Mouse (Mus musculus): Measurements from ENCODE around the gene Krt33b. TPM values are rescaled to one million over a fixed set of nuclear protein-coding genes. Genes with fewer than 3 reads are reported as not detected.

Gene Krt33b
- total RNA-seq, 2 experiments from 2014 or later: not detected

GRCm38 (mm10) chr11:99993620-99994383 is 35.9 kb downstream of the Krt33b start, which contains the start of gene Krtap17-1:
Gene Krtap17-1, minus strand, starts transcription at chr11:99993994.
- DNase-seq (ENCODE audit: low spot score in 2 of 2): no peak

- DNase-seq (ENCODE audit: low spot score in 2 of 2): no peak
These were observed 39.1 kb downstream of the Krt33b start for GRCm38 (mm10) chr11:99990571-99990970.

DNA sequence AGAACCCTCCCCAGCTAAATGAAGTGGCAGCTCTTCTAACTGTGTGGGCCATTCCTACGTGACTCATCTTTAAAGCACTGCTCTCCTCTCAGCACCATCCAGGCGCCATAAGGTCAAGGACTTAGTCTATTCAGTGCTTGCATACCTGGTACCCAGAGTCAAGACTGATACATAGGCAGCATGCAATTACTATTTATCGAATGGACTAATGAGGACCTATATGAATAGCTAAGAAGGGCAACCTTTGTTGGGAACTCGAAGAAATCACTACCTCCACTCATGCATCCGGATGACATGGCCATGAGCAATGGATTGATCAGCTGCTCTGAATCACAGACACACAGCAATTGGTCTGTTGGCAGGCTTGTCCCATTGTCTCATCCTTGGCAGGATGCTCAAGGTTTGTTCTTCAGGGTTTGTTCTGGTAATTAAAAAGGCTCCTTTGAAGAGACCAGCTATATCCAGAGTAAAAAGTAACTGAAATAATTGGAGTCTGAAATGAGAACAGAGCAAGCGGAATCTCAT is 39.7 kb downstream of the Krt33b start:
- no peak for DNase-seq (ENCODE audit: low spot score in 2 of 2)

DNA sequence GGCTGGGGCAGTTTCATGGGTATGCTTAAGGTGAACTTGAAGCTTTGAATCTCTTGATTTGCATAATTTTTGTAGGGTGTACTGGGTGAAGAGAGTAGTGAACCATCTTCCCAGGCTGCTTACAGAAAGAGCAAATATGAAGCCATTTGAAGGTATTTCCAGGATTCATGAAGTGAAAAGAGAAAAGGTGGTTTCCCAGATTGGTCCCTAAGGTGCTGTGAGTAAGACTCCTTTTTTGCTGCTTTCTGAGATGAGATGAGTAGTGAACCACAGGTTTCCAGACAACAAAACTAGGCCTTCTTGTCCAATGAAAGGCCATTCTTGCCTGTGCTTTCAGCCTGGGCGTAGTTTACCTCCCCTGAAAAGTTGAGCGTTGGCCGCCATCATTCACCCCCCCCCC is 41.1 kb downstream of the Krt33b start:
- DNase-seq (ENCODE audit: low spot score in 2 of 2): no peak

GRCm38 (mm10) chr11:99986180-99986647 is 43.5 kb downstream of the Krt33b start, which contains the start of gene Krtap16-1:
Gene Krtap16-1, minus strand, starts transcription at chr11:99986597.
- DNase-seq (ENCODE audit: low spot score in 2 of 2): no peak

DNA sequence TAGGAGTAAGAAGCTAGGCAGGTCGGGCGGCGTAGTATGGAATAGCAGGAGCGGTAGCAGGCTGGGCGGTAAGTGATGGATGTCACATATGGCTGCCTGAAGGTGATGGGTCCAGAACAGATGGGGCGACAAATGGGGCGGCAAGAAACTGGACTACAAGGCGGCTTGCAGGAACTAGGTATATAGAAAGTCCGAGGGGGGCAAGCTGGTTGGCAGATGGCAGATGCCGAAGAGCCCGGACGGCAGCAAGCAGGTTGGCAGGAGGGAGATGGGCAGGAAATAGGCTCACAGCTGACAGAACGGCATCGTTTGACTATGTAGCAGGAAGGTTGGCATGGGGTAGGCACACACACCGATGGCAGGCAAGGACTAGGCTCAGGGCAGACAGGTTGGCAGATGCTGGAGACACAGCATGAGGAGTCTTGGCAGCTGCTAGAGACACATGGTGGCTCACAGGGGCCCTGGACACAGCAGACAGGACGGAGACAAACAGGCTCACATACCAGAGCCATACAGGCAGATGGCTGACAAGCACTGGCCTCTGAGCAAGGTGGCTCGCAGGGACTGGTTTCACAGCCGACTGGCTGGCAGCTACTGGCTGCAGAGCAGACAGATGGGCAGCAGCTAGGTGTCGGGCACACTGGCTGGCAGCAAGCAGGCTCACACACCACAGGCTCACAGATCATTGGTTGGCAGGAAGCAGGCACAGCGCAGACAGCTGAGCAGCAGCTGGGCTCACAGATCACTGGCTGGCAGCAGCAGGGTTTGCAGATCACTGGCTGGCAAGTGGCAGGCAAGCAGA is 44.2 kb downstream of the Krt33b start:
- peak; percentile 20 to 30 for DNase-seq (ENCODE audit: low spot score in 2 of 2)

DNA sequence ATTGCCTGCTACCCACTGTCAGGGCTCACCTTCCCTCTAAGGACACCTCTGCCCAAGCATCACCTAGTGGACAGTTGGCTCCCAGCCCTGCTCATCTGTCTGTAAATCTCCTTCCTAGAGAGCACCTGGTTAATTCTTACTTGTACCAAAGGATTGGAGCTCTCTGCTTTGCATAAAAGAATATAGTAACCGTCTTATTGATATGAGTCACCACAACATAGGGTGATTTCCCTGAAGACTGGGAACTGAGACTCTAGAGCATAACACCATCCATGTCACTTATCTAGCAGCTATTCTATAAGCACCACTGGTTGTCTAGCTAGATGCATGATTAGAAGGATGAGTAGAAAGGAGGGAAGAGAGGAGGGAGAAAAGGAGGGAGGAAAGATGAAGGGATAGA is 46.2 kb downstream of the Krt33b start:
- DNase-seq (ENCODE audit: low spot score in 2 of 2): no peak

DNA sequence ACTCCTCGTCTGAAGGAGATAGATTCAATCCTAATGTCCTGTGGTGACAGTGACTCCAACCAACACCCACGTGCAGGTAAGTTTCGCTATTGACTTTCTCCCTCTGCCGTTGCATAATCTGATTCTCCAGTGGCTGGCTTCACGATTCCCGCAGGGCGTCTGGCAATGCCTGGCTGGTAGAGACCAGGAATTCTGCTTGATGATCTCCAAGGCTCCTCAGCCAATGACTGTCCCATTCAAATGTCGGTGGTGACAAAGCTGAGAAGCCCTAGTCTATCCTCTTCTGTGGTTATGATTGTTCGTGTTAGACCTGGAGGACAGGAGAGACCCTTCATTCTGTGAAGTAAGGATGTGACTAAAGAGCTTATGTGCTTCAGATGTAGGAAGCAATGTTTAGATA is 46.9 kb downstream of the Krt33b start:
- DNase-seq (ENCODE audit: low spot score in 2 of 2): no peak

DNA sequence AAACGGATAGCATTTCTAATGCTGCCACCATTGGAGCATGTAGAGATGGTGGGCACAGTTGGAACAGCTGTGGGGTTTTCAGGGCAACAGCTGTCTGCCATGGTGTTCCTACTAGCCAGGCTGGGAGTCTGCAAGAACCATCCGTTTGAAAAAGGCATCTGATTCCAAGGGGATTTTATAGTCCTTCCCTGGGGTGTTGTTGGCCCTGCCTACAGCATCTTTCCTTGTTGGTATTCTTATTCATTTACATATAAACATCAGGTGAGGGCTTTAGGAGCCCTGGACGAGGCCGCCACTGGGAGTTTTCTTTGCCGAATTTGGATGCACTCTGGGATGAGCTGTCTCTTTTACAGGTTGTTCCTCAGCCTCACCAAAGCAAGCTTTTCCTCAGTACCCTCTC is 50.7 kb downstream of the Krt33b start, which contains the start of gene Krtap29-1:
TSS of gene Krtap29-1 (minus strand) at position 101 of the 400 bp plus-strand sequence.
- DNase-seq (ENCODE audit: low spot score in 2 of 2): no peak

Other genes with a start within 250 kb of the Krt33b start
- not detected for gene Krtap4-8, start 249.2 kb downstream of the Krt33b start, total RNA-seq (2021)
- gene Krtap4-9, start 244.7 kb downstream of the Krt33b start, total RNA-seq (2021): not detected
- not detected for gene Gm11596, start 236.4 kb downstream of the Krt33b start, total RNA-seq (2021)
- not detected for gene Gm11569, start 230.9 kb downstream of the Krt33b start, total RNA-seq (2021)
- not detected for gene Gm11554, start 225.4 kb downstream of the Krt33b start, total RNA-seq (2021)
- not detected for gene Krtap4-13, start 220.0 kb downstream of the Krt33b start, total RNA-seq (2021)
- gene Gm11564, start 214.2 kb downstream of the Krt33b start, total RNA-seq (2021): not detected
- not detected for gene 2300003K06Rik, start 191.8 kb downstream of the Krt33b start, total RNA-seq (2021)
- gene Krtap4-16, start 178.3 kb downstream of the Krt33b start, total RNA-seq (2021): not detected
- not detected for gene Gm11568, start 172.0 kb downstream of the Krt33b start, total RNA-seq (2021)
- not detected for gene Gm11559, start 165.4 kb downstream of the Krt33b start, total RNA-seq (2021)
- not detected for gene Krtap9-1, start 156.5 kb downstream of the Krt33b start, total RNA-seq (2021)
- gene Gm11567, start 150.7 kb downstream of the Krt33b start, total RNA-seq (2021): not detected
- not detected for gene Krtap31-1, start 121.9 kb downstream of the Krt33b start, total RNA-seq (2021)
- not detected for gene Gm11565, start 115.1 kb downstream of the Krt33b start, total RNA-seq (2021)
- gene Krtap31-2, start 93.6 kb downstream of the Krt33b start, total RNA-seq (2021): not detected
- gene Krtap9-5, start 81.4 kb downstream of the Krt33b start, total RNA-seq (2021): not detected
- gene Krtap29-1, start 50.8 kb downstream of the Krt33b start, total RNA-seq (2021): not detected
- gene Krtap16-1, start 43.3 kb downstream of the Krt33b start, total RNA-seq (2021): not detected
- gene Krtap17-1, start 35.9 kb downstream of the Krt33b start, total RNA-seq (2021): not detected
- gene Krt33a, start 13.7 kb downstream of the Krt33b start, total RNA-seq (2021): not detected
- gene Krt34, start 11.7 kb upstream of the Krt33b start, total RNA-seq (2021): not detected
- gene Krt31, start 20.7 kb upstream of the Krt33b start, total RNA-seq (2021): not detected
- gene Krt32, start 58.4 kb upstream of the Krt33b start, total RNA-seq (2021): not detected
- gene Krt35, start 66.4 kb upstream of the Krt33b start, total RNA-seq (2021): not detected
- not detected for gene Krt36, start 75.8 kb upstream of the Krt33b start, total RNA-seq (2021)
- not detected for gene Krt13, start 91.7 kb upstream of the Krt33b start, total RNA-seq (2021)
- gene Krt15, start 106.1 kb upstream of the Krt33b start, total RNA-seq (2021): under 1 TPM in 1 of 2 experiments, not detected in 1; 0.51 TPM
- not detected for gene Krt19, start 118.8 kb upstream of the Krt33b start, total RNA-seq (2021)
- 1 to 10 TPM; 3.8 to 4.4 TPM for gene Krt9, start 163.4 kb upstream of the Krt33b start, total RNA-seq (2021)
- gene Krt14, start 177.7 kb upstream of the Krt33b start, total RNA-seq (2021): not detected
- gene Krt16, start 219.0 kb upstream of the Krt33b start, total RNA-seq (2021): not detected
- not detected for gene Krt17, start 231.2 kb upstream of the Krt33b start, total RNA-seq (2021)
- not detected for gene Krt42, start 240.0 kb upstream of the Krt33b start, total RNA-seq (2021)

All from layer of hippocampus, adult 18-20 months (tissue).